Mouse (Mus musculus) thymus, postnatal 0 days (tissue): ENCODE data around the gene Lama4. TPM values are rescaled to one million over a fixed set of nuclear protein-coding genes. Genes with fewer than 3 reads are reported as not detected.
A peak's percentile ranks its signal among the peaks of the same experiment; 100 is the strongest.

Experiments
- DNase-seq: peaks from one replicate; pipeline ENCODE4 v3.0.0-alpha.2; 2015; ENCODE audit warnings: low spot score
- polyA plus RNA-seq: library from polyadenylated mRNA; unstranded; fragments of >200 nt; fragmentation: Nextera tagmentation; extraction: Ambion mirVana; gene quantifications from 2 replicates; pipeline ENCODE4 v1.2.1, GENCODE M21; 2015

Gene Lama4
- polyA plus RNA-seq, 1 experiment from 2014 or later: 7.5 TPM

DNA sequence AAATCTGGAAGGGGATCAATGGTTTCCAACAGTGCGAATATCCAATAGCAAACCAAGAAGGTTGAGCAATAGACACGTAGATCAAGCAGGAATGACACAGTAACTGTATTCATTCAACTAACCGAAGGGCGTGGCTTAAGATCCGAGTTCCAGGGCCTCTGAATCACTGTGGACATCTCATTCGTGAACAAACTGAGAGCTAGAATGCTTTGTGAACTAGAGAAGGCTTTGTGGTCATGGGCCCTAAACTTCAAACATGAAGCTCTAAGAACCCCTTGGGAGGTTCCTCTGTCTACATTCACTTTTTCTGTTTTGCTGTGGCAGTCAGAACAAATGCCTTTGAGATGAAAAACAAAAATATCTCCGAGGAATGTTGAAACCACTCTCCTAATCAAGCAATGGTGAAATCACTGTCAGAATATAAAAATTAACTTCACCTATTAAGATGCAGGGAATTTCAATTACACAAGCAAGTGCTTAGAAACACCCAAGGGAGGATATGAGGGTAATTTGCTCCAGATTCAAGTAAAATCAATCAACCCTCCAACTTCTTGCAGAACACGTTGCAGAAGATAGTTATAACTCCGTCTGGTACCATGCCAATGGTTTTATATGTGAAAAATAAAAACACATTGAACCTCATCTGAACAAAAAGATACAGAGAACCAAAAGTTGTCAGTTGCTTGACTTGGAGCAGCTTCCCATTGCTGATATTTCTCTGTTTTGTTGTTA lies 29.6 kb downstream of the Lama4 start:
- DNase-seq: no peak

DNA sequence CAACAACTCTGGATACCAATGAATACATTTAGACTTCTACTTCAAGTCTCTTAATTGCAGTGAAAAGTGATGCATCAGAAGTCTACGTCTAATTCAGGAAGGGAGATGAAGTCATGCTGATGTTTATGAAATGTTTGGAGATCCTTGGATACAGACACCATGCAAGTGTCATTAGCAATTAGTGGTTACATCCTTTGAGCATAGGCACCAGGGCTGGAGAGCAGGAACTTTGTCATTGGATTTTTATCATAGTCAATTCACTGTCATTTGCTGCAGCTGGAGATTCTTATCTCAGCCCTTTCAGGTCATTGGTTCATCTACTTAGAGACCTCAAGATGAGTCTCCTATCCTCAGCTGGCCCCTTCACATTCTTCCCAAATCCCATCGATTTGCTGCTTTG lies 30.6 kb downstream of the Lama4 start:
- DNase-seq: no peak

DNA sequence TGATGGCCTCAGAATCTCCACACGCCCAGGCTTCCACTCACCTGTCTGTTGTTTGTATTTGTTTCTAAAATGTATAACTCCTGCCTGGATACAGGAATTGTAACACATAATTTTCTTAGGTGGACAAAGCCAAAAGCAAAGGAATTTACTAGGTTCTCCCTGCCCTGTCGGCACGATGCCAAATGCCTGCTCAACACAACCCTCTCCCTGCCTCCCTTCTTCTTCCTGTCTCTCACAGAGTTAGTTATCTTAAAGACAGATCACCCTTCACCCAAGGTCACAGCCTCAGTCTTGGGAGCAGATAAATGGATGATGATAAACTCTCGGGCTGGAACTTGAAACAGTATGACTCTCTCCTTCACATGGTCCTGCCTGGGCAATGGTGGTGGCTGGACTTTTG lies 35.6 kb downstream of the Lama4 start:
- no peak for DNase-seq

DNA sequence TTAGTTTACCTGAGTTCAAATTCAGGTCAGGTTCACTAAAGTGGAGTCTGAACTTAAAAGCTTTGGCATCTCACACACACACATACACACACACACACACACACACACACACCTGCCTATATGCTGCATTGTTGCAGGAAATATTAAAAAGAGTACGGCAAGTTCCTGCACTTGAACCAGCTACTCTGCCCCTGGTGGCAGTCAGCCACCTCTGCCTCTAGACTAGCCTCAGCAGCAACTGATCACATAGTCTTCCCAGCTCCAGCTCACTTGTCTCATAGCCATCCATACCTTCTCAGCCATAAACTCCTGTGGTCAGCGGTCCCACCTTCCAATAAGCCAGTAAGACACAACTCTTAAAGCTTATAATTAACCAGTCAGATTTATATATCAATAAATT lies 37.2 kb downstream of the Lama4 start:
- peak; percentile 13 for DNase-seq

DNA sequence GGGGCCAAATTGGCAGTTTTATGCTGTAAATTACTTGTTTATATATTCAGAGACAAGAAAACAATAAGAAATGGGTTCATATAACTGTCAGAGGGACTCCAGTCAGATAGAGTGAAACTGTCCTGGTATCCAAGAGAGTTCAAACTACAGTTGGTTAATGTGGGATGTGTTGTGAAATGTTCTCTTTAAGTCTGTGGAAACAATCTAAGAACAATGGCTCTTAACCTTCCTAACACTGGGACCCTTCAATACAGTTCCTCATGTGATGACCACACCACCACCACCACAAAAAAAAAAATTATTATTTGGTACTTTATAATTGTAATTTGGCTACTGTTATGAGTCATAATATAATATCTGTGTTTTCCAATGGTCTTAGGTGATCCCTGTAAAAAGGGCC lies 38.2 kb downstream of the Lama4 start:
- DNase-seq: no peak

DNA sequence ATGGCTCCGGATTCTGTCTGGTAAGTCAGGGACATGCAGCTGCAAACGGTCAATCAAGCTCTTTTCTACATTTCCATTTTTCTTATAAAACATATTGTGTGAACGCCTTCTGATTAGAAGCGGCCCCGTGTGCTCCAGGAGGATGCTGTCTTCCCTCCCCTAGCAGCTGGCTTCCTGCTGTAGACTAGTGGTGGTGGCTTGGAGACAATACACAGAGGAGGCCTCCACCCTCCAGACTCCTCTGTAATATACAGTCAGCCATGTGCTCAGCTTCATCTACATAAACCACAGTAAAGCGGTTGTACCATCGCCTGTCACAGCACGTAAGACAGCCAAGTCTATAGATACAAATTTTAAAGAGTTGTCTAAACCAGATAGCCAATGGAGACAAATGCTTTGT lies 40.2 kb downstream of the Lama4 start:
- peak; percentile 40 for DNase-seq

DNA sequence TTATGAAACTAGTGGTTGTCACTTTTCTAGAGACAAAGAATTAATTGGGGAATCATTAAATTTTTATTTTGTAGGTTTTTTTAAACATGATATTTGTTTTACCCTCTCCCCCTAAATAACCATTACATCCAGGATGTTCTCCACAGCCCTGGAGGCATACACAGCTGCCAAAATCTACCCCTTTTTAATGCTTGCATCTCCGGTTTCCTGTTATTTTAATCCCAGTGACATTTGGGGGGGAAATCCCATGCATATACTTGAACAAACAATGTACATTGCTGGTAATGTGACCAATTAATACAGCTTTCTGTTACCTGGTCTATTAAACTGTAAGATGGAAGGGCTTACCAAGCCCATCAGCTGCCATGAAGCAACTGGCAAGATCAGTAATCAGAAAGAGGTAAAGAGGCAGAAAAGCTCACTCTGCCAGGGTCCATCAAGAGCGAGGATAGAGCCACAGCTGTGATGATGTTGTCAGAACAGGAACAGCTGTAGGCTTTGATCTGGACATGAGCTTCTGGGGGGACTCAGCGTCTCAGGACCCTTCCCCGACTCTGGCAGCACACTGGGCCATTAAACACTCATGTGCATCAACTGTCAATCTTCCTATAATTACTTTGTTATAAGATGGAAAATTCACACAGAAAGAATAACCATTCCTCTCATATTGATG lies 41.3 kb downstream of the Lama4 start:
- DNase-seq: no peak

DNA sequence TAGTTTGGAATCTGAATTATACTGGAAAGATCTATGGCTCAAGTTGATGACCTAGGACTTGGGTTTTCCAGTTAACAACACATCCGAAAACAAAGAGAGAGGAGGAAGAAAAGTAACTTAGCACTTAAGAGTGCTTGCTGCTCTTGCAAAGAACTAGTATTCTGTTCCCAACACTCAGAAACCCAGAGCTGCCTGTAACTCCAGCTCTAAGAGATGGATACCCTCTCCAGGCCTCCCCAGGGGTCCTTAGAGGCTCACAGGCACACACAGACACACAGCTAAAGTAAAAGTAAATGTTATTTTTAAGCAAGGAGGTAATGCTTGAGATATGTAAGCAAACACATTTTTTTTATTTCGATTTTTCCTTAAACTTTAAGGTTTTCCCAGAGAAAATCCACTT lies 49.5 kb downstream of the Lama4 start:
- no peak for DNase-seq

DNA sequence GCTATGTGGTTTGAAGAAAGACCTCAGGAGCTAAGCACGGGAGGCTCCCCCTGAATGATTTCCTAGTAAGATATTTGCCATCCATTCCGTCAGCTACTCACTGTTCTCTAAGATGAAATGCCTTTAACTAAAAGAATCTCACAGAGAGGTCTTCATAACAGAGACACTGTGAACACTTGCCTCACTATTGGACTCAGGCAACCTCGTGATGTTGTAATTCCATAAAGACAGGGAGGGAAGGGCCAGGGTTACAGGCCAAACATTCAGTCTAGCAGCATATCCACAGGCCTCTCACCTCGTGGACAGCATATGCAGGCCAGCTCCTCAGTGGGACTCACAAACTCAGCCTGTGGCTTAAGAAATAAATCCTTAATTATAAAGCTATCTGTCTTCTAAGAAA lies 52.7 kb downstream of the Lama4 start:
- DNase-seq: no peak

DNA sequence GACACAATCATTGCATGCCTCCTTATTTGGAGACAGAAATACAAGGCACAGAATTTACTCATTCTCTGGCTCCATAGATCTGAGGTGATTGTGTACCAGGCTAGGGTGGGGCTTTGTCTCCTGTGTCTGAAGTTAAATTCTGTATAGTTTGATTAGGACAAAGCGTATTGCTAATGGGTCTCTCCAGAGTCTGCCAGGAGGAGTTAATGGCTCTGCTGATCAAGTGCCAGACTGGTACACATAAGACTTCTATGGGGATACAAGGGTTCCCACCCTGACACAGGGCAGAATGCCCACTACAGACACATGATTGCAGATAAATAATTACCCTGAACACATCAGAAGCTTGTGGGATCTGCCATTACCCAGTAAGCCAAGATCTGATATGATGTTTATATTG lies 53.3 kb downstream of the Lama4 start:
- no peak for DNase-seq

DNA sequence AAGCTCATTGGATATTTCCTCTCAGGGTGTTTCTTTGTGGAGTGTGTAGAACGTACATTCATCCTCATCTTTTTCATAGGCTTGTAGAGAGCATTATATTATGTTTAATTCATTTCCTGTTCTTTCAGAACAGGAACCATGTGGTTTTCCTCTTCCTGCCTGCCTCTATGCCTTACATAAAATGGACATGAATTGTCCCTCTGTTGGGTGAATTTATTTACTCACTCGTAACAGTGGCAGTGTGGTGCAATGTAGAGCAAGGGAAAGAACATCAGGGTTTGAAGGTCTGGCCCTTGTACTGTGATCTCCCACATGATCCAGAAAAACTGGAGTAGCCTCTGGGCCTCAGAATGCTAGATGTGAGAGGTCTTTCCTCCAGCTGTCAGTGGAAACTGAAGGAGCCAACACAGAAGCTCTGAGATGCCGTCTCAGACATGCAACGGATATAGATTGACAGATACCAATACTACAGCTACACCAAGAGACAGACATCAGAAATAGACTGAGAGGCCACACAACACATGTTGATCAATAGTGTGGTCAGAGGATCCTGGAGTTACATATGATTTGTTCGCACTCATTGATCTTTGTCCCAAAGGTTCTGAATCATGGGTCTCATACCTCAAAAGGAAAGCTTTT lies 58.4 kb downstream of the Lama4 start:
- peak; percentile 55 for DNase-seq

DNA sequence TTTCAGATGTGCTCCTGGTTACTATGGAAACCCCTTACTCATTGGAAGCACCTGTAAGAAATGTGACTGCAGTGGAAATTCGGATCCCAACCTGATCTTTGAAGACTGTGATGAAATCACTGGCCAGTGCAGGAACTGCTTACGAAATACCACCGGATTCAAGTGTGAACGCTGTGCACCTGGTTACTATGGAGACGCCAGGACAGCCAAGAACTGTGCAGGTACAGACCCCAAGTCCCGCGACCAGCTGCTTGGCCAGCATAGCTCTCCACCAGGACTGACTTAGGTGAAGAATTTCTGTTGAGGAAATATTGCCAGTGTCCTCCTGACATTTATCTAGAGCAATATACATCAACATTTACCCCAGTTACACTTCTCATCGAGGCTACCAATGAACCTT lies 61.2 kb downstream of the Lama4 start:
- no peak for DNase-seq

DNA sequence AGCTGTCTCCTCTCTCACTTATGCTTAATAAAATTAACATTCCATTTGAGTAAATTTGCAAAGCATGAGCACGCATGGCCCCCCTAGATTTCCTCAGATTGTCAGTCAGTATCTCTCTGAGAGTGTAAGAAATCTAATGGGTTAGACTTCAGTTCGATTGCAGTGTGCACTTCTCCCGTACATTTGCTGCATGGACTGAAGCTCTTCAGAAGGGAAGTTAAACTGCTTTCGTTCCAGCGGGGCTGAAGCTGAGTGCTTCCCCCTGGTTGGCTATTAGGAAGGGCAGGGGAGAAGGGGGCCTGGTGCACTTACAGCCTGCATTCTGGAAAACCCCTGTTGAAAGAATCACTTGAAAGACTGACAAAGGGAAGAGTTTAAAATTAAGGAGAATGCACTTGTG lies 61.7 kb downstream of the Lama4 start:
- no peak for DNase-seq

DNA sequence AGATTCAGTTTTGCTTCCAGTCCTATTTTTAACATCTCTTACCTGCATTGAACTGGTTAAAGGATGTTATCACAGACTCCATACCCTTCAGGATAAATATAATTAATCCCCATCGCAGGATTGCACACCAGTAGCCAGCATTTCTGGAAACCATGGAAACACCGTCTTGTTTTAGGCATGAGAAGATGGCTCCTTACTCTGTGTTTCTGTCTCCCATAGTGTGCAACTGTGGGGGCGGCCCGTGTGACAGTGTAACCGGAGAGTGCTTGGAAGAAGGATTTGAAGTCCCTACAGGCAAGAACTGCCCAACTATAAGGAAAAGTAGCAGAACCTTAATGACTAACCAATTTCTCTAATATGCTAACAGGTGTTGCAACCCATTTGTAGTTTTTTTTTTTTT lies 63.1 kb downstream of the Lama4 start:
- no peak for DNase-seq

DNA sequence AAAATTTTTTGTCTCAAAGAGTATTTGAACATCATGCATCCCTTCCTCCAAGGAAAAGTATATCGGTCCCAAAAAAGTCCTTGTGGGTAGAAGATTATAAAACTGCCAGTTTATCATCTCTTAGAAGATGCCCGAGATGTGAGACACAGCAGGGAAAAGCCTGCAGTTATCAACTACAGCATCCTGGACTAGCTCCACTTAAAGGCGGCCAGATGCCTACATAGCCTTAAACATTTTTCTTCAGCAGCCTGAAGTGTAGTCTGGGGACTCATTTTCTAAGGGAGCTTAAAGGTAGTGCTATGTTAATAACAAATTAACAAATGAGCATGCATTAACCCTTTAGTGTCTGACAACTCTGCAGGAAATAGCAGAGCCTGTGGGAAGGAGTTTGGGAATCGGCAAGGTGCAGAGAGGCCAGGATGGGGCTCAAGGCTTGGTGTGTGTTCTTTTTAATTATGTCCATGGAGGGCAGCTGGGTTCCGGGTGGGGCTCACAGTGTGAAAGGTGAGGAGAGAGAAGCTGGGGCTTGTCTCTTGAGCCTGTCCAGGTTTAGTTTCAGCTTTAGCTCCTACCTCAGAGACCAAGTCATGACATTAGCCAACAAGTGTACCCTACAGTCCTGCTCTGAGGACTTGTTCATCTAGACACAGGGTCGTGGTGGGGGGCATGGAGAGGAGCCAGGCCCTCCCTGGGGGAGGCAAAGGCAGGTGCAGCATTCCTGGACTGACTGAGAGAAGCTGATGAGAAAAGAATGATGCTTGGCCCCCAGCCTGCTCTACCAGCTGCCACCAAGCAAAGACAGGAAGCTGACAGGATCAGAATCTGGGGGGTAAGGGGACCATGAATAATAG lies 64.2 kb downstream of the Lama4 start:
- no peak for DNase-seq

DNA sequence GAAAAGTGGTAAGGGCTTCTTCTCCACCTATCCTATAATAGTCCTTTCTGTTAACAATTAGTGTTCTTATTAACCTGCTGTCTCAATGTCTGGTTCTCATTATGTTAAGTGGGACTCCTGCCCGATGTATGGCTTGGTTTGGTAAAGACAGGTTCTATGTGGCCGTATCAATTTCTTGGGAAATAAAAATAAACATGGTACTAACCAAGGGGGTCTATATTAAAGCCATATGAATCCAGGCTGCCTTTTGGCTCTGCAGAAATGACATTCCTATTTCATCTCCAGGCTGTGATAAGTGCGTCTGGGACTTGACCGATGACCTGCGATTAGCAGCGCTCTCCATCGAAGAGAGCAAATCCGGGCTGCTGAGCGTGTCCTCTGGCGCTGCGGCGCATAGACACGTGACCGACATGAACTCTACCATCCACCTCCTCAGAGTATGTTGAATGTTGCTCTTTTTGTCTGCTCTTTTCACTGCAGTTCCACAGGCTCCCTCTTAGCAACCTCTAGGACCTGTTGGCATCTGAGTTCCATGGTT lies 64.9 kb downstream of the Lama4 start:
- DNase-seq: no peak

DNA sequence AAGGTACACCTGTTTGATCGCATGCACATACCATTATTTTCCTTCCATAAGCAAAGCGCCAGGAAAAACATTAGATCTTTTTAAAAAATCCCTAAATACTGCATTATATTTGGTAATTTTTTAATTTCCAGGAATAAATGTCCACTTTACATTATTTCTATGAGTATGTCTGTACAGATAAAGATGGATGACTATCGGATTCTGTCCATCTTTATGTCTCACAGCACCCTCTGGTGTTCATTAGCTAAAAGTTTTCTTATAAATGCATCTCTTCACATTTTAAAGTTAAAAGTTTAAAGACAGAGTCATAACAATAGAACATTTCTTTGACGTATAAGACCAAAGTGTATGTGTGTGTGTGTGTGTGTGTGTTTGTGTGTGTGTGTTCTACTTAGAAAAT lies 74.2 kb downstream of the Lama4 start:
- peak; percentile 39 for DNase-seq

DNA sequence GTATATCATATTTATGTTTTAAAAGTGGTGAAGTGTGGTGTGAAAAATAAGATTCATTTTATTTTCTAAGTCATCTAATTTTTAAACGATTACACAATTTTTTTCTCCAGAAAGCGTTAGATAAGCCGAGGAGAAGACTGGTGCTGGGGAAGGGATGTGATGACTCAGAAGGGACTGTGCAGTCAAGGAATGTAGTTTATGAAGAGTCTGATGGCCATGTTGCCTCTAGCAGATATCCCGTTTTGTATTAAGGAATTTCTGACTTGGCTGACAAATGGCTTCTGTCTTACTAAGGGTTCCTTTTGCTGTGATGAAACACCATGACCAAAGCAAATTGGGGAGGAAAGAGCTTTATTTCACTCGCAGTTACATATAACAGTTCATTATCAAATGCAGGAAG lies 74.7 kb downstream of the Lama4 start:
- DNase-seq: no peak

DNA sequence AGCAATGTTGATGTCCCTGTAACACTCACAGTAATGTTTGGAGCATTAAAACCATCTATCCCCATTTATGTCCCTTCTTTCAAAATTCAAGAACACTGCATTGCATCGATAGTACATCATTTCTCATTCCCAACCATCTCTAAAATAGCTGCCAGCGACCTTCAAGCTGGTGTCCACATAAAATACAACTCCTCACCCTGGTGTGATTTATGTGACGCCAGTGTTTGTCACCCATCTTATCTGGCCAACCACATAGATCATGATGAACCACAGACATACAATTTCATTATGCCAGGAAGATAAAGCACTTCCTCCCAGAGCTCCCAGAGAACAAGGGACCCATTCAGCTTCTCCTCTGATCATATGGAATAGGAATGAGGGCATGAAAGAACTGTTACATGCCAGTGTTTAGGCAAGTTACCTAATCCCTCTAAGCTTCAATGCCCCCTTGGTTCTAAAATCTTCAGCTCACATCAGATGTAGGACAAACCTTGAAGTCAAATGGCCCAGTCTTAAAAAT lies 79.2 kb downstream of the Lama4 start:
- no peak for DNase-seq

DNA sequence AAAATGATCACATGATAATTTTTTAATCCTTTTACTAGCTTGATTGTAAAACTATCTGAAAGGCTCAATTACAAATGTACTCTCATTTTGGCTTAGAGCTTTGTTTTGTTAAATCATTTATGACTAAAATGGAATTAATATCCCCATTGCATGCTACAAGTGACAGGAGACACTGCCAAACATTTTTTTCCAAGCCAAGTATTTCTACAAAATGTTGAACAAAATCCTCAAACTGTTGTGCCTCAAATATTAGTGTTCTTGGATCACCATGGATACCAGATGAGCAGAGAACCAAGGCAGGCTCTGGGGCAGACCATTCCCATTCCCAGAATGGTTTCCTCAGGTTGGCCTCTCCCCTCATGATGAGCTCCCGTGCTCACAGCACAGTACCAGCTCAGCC lies 79.8 kb downstream of the Lama4 start:
- DNase-seq: no peak

DNA sequence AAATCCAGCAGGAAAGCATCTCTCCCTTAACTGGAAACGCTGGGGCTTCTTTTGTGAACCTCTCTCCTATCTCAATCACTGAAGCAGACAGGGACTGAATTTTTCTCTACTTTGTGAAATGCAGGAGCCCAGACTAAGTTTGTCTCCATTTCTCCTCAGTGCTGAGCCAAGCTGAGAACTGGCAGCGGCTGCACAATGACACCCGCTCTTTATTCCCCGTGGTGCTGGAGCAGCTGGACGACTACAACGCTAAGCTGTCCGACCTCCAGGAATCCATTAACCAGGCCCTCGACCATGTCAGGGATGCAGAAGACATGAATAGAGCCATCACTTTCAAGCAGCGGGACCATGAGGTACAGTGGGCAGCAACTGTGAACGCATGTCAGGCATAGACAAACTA lies 82.5 kb downstream of the Lama4 start:
- DNase-seq: no peak
